In genomic region chr9:53934179-53934578, GRCm38 (mm10) we compare ENCODE assay signal across 9 mouse cellular contexts. TPM values are rescaled to one million over a fixed set of nuclear protein-coding genes. Genes with fewer than 3 reads are reported as not detected.
DNase-seq lines count a peak whose midpoint lies in the region; ATAC-seq and TF ChIP-seq lines count a peak whose summit lies in the region.
"Had no signal": no experiment of that assay in that cellular context is flagged by ENCODE, and none has a peak within 500 bp of the region (broad histone marks: within the 10 kb centered on the region; RNA-seq: fewer than 3 reads in every experiment).

No protein-coding gene starts in this region.

- DNase-seq in gastrocnemius, adult 2 months, result no peak
- no peak for DNase-seq in gastrocnemius, postnatal 4 days (ENCODE audit: low spot score in 2 of 2)
- DNase-seq in 3T3-L1 (ENCODE audit: low read depth, low spot score), result peak; percentile 22
- DNase-seq in brain, adult 2 months (ENCODE audit: low read depth, low spot score), result peak; percentile 83
- peak; percentile 66 to 68 for DNase-seq in layer of hippocampus, postnatal 36 days

- H3K9me3 ChIP-seq in forebrain, embryonic 13.5 days (replicated peaks), result no peaks in the 10 kb centered on the region

- ATAC-seq in forebrain, embryonic 13.5 days, result 0 out of 2 replicates have a peak, but pooled peaks have one; percentile 16
- ATAC-seq in activated CD4-positive, CD25-positive, alpha-beta regulatory T cell, adult 4 months, result no peak

- peak; percentile 36; the same call in 1 of the 2 replicates for TF ChIP-seq CTCF in gastrocnemius, adult 2 months (IDR thresholded peaks at IDR 0.05)
- TF ChIP-seq CTCF in olfactory bulb, adult 2 months (IDR thresholded peaks at IDR 0.05; ENCODE audit: insufficient read depth, low read depth, low read length), result peak; percentile 69; the same call in 1 of the 2 replicates

- 64% methylated on average over 13 of the region's 13 CpGs for WGBS in forebrain, embryonic 13.5 days
- 57% methylated on average over 13 of the region's 13 CpGs for WGBS in olfactory bulb, adult 2 months

- H3K27me3 ChIP-seq in forebrain, embryonic 13.5 days, result no peaks in the 10 kb centered on the region

- H3K4me2 ChIP-seq in forebrain, embryonic 13.5 days, result no peak overlapping the region

- intact Hi-C loops in gastrocnemius, adult 2 months (cut with DNase I), result no loop called here

- H3K4me1 ChIP-seq in forebrain, embryonic 13.5 days, result 0 out of 2 replicates have a peak, but pooled peaks cover 7% of the 10 kb centered on the region
- peaks cover 6% of the 10 kb centered on the region for H3K4me1 ChIP-seq in olfactory bulb, adult 2 months (ENCODE audit: control insufficient read depth, insufficient read depth, low read length)

- no peak for TF ChIP-seq POLR2A in olfactory bulb, adult 2 months (IDR thresholded peaks at IDR 0.05; ENCODE audit: insufficient read depth, low read depth, low read length)

- no peak overlapping the region for H3K4me3 ChIP-seq in gastrocnemius, adult 2 months
- no peak overlapping the region for H3K4me3 ChIP-seq in forebrain, embryonic 13.5 days
- no peak overlapping the region for H3K4me3 ChIP-seq in olfactory bulb, adult 2 months (ENCODE audit: insufficient read depth, low read depth, low read length)

- H3K9ac ChIP-seq in forebrain, embryonic 13.5 days, result no peak overlapping the region

- no peaks in the 10 kb centered on the region for H3K36me3 ChIP-seq in forebrain, embryonic 13.5 days (ENCODE audit: poor library complexity, severe bottlenecking)

- no peak overlapping the region for H3K27ac ChIP-seq in gastrocnemius, adult 2 months
- H3K27ac ChIP-seq in forebrain, embryonic 13.5 days, result peak overlapping the region; percentile 27; the same call in 1 of the 2 replicates
- no peak overlapping the region for H3K27ac ChIP-seq in olfactory bulb, adult 2 months (ENCODE audit: insufficient read depth, low read depth, low read length)

RNA-seq across cellular contexts. Expression of gene Elmod1, which starts 40.9 kb away (rescaled TPM):
- under 1 TPM in 1 of 2 experiments, not detected in 1; 0.17 TPM for total RNA-seq in gastrocnemius, adult 2 months (2021)
- not detected for total RNA-seq in gastrocnemius, postnatal 4 days (2021)
- 12.1 and 14.2 TPM in 2 replicates for polyA plus RNA-seq in forebrain, embryonic 13.5 days (2015; fragmentation: Nextera tagmentation; extraction: Ambion mirVana)
- 100 to 1,000 TPM; 231 to 234 TPM for total RNA-seq in layer of hippocampus, postnatal 36 days (2021)
- not detected in 2 replicates for polyA plus RNA-seq in olfactory bulb, adult 2 months (2012; ENCODE audit: insufficient read depth, insufficient read length, low replicate concordance, missing spikeins)
- not detected for polyA plus RNA-seq in activated CD4-positive, CD25-positive, alpha-beta regulatory T cell, adult 4 months (2017; shearing (Covaris generic))
- polyA plus RNA-seq: C2C12 had no signal

Comparison
In these comparisons a context has a peak if more than half of its experiments do, and no peak if none do; other contexts are left out.
1. DNase-seq: peak in 3T3-L1 (single experiment), brain, adult 2 months (single experiment) and layer of hippocampus, postnatal 36 days (2 of 2); none in gastrocnemius, adult 2 months (single experiment) and gastrocnemius, postnatal 4 days (0 of 2).
2. RNA of gene Elmod1, which starts 40.9 kb away (total RNA-seq): 231 to 234 TPM in layer of hippocampus, postnatal 36 days; 0.17 TPM in gastrocnemius, adult 2 months and not detected in gastrocnemius, postnatal 4 days; every median in the first group is over 100 times any median in the second.